Mouse (Mus musculus) megakaryocyte, adult 5-6 weeks (primary cell): ENCODE data around the gene Gse1. TPM values are rescaled to one million over a fixed set of nuclear protein-coding genes. Genes with fewer than 3 reads are reported as not detected.

Experiments used
- ATAC-seq: 2 replicates; pipeline ENCODE4 v1.8.0; 2016; ENCODE audit warnings: mild to moderate bottlenecking, inconsistent platforms; ENCODE audit not compliant: poor library complexity, severe bottlenecking
- total RNA-seq, 2 experiments: library from RNA; stranded (forward) in 1 of 2; stranded (reverse) in 1 of 2; fragments of 153-499, 151-499 nt in 1 of 2; fragments of 221-1000, 200-1000 nt in 1 of 2; gene quantifications; 2 replicates each; pipeline versions ENCODE4 v1.2.3 to v1.2.4; 2015 to 2017

The Gse1 gene
- total RNA-seq, 2 experiments from 2014 or later = 6.1 to 18.3 TPM

- no peak for ATAC-seq
Observed at GRCm38 (mm10) chr8:120539775-120540625, 311.7 kb downstream of the Gse1 start.

- no peak for ATAC-seq
Observed at GRCm38 (mm10) chr8:120542995-120543394, 314.7 kb downstream of the Gse1 start.

GRCm38 (mm10) chr8:120543416-120544055 lies 315.3 kb downstream of the Gse1 start:
- ATAC-seq = no peak

- ATAC-seq = no peak
Observed at GRCm38 (mm10) chr8:120544155-120544554, 315.9 kb downstream of the Gse1 start.

- ATAC-seq = no peak
Observed at GRCm38 (mm10) chr8:120547562-120547961, 319.3 kb downstream of the Gse1 start.

GRCm38 (mm10) chr8:120548313-120548761 lies 320.1 kb downstream of the Gse1 start:
- no peak for ATAC-seq

- ATAC-seq = no peak
Observed at GRCm38 (mm10) chr8:120549321-120549921, 321.2 kb downstream of the Gse1 start.

- ATAC-seq = no peak
Observed at GRCm38 (mm10) chr8:120549922-120550321, 321.7 kb downstream of the Gse1 start.

GRCm38 (mm10) chr8:120550430-120550829 lies 322.2 kb downstream of the Gse1 start:
- no peak for ATAC-seq

GRCm38 (mm10) chr8:120550937-120551676 lies 322.9 kb downstream of the Gse1 start:
- ATAC-seq = no peak

- no peak for ATAC-seq
Observed at GRCm38 (mm10) chr8:120551677-120551980, 323.4 kb downstream of the Gse1 start.

- ATAC-seq = no peak
Observed at GRCm38 (mm10) chr8:120552509-120552908, 324.3 kb downstream of the Gse1 start.

GRCm38 (mm10) chr8:120553441-120554123 lies 325.3 kb downstream of the Gse1 start:
- ATAC-seq = no peak

GRCm38 (mm10) chr8:120554466-120555039 lies 326.3 kb downstream of the Gse1 start:
- no peak for ATAC-seq

GRCm38 (mm10) chr8:120556198-120556892 lies 328.1 kb downstream of the Gse1 start:
- no peak for ATAC-seq

GRCm38 (mm10) chr8:120557170-120557965 lies 329.1 kb downstream of the Gse1 start:
- no peak for ATAC-seq

GRCm38 (mm10) chr8:120558162-120558561 lies 329.9 kb downstream of the Gse1 start:
- ATAC-seq = no peak

GRCm38 (mm10) chr8:120559654-120560053 lies 331.4 kb downstream of the Gse1 start:
- no peak for ATAC-seq

- ATAC-seq = no peak
Observed at GRCm38 (mm10) chr8:120560535-120560934, 332.3 kb downstream of the Gse1 start.
